Mouse (Mus musculus) c-Kit-negative CD71-positive TER-119-positive erythroid progenitor cells, embryonic 14.5 days (primary cell): ENCODE results near the gene Pstpip1.

Experiments used
- DNase-seq: peaks from one replicate; pipeline ENCODE4 v3.0.0-alpha.2; 2013; ENCODE audit warnings: low read depth, low spot score

The Pstpip1 gene

GRCm38 (mm10) chr9:56106274-56107072 is 16.7 kb downstream of the Pstpip1 start:
- no peak for DNase-seq

GRCm38 (mm10) chr9:56107527-56107926 is 17.8 kb downstream of the Pstpip1 start:
- no peak for DNase-seq

GRCm38 (mm10) chr9:56108174-56108573 is 18.4 kb downstream of the Pstpip1 start:
- no peak for DNase-seq

- DNase-seq: no peak
Observed at GRCm38 (mm10) chr9:56118091-56118490, 28.3 kb downstream of the Pstpip1 start.

- peak; percentile 37 for DNase-seq
Observed at GRCm38 (mm10) chr9:56118582-56118981, 28.8 kb downstream of the Pstpip1 start.

GRCm38 (mm10) chr9:56119651-56120050 is 29.9 kb downstream of the Pstpip1 start:
- no peak for DNase-seq

GRCm38 (mm10) chr9:56121097-56121496 is 31.3 kb downstream of the Pstpip1 start:
- no peak for DNase-seq

- DNase-seq: no peak
Observed at GRCm38 (mm10) chr9:56122973-56123372, 33.2 kb downstream of the Pstpip1 start.

GRCm38 (mm10) chr9:56123613-56124012 is 33.9 kb downstream of the Pstpip1 start:
- DNase-seq: no peak

- no peak for DNase-seq
Observed at GRCm38 (mm10) chr9:56124561-56124960, 34.8 kb downstream of the Pstpip1 start.

- DNase-seq: no peak
Observed at GRCm38 (mm10) chr9:56126453-56127173, 36.9 kb downstream of the Pstpip1 start.

- no peak for DNase-seq
Observed at GRCm38 (mm10) chr9:56128331-56128730, 38.6 kb downstream of the Pstpip1 start.

- no peak for DNase-seq
Observed at GRCm38 (mm10) chr9:56129951-56130350, 40.2 kb downstream of the Pstpip1 start.

GRCm38 (mm10) chr9:56130536-56130935 is 40.8 kb downstream of the Pstpip1 start:
- DNase-seq: no peak

GRCm38 (mm10) chr9:56131813-56132525 is 42.2 kb downstream of the Pstpip1 start:
- DNase-seq: no peak

- DNase-seq: no peak
Observed at GRCm38 (mm10) chr9:56133970-56134369, 44.2 kb downstream of the Pstpip1 start.

GRCm38 (mm10) chr9:56134614-56135013 is 44.9 kb downstream of the Pstpip1 start:
- no peak for DNase-seq

GRCm38 (mm10) chr9:56135590-56136197 is 45.9 kb downstream of the Pstpip1 start:
- DNase-seq: no peak

GRCm38 (mm10) chr9:56141776-56142175 is 52.0 kb downstream of the Pstpip1 start:
- no peak for DNase-seq

GRCm38 (mm10) chr9:56144366-56145003 is 54.7 kb downstream of the Pstpip1 start:
- DNase-seq: no peak

- DNase-seq: no peak
Observed at GRCm38 (mm10) chr9:56146326-56146923, 56.7 kb downstream of the Pstpip1 start.
